Mouse (Mus musculus): ENCODE measurements around the gene Pex6. TPM values are rescaled to one million over a fixed set of nuclear protein-coding genes. Genes with fewer than 3 reads are reported as not detected.
A peak's percentile ranks its signal among the peaks of the same experiment; 100 is the strongest.

Pex6 gene
- polyA plus RNA-seq (2014; fragmentation: Nextera tagmentation; extraction: Ambion mirVana), result 21.4 and 22.7 TPM in 2 replicates

DNA sequence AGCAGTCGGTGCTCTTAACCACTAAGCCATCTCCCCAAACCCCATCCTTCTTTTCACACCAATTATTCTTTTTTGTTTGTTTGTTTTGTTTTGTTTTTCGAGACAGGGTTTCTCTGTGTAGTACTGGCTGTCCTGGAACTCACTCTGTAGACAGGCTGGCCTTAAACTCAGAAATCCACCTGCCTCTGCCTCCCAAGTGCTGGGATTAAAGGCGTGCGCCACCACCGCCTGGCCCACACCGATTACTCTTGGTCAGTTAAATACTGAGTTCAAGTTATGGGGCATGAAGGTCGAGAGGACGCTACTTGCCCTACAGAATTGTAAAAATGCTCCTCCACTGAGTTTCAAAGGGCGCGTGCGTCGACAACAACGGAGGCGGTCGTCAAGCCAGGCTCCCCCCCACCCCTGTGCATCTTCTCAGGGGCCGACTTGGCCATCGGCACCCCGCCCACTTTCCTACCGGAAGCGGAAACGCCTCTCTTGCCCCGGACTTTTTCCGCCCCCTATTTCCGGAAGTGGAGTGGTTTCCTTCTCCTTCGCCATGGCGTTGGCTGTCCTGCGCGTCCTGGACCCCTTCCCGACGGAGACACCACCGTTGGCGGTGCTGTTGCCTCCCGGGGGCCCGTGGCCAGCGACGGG, at the start of gene Pex6:
Gene Pex6 (plus strand): TSS at position 505 of the 639 bp plus-strand sequence.
- peak; percentile 85 for ATAC-seq (replicated peaks; ENCODE audit: low FRiP score)
- Histone ChIP-seq H3K9ac (ENCODE audit: low read length) (peak within 1 kb of the TSS; percentile 83), H3K27me3 (ENCODE audit: control insufficient read depth, insufficient read depth, low read length) (no peaks in the 10 kb centered on the region), H3K4me3 (ENCODE audit: low read depth, low read length) (peak within 1 kb of the TSS; percentile 98), H3K4me1 (replicated peaks; ENCODE audit: control insufficient read depth, insufficient read depth, low read length) (peaks cover 9% of the 10 kb centered on the region), H3K4me2 (ENCODE audit: low read depth, low read length, severe bottlenecking) (peak within 1 kb of the TSS; percentile 100), H3K9me3 (ENCODE audit: control insufficient read depth, low read length) (no peaks in the 10 kb centered on the region), H3K27ac (ENCODE audit: low read depth, low read length) (no peak within 1 kb of the TSS), H3K36me3 (ENCODE audit: control insufficient read depth, insufficient read depth, low read length) (no peaks in the 10 kb centered on the region; the same call in 1 of the 2 replicates)
- peak; percentile 93 for DNase-seq (ENCODE audit: low spot score)
- WGBS, result 11% methylated on average over 36 of the region's 36 CpGs

DNA sequence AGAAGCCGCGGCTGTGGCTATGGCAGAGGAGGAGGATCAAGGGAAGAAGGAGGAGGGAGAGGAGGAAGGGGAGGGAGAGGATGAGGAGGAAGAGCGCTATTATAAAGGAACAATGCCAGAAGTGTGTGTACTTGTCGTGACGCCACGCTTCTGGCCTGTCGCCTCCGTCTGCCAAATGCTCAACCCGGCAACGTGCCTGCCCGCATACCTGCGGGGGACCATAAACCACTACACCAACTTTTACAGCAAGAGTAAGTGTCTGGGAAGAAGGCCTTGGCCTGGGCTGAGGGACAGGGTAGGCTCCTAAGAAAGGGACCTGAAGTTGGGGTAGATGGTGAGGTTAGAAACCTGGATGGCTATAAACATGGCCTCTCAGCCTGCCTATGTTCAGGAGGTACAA, 49.3 kb upstream of the Pex6 start:
- WGBS, result 97% methylated on average over 12 of the region's 12 CpGs
- DNase-seq (ENCODE audit: low spot score) (no peak), ATAC-seq (replicated peaks; ENCODE audit: low FRiP score) (no peak)
- H3K4me2 ChIP-seq (ENCODE audit: low read depth, low read length, severe bottlenecking), result no peak overlapping the region
- H3K27me3 ChIP-seq (ENCODE audit: control insufficient read depth, insufficient read depth, low read length), result no peaks in the 10 kb centered on the region
- H3K27ac ChIP-seq (ENCODE audit: low read depth, low read length), result no peak overlapping the region
- H3K4me1 ChIP-seq (replicated peaks; ENCODE audit: control insufficient read depth, insufficient read depth, low read length), result no peaks in the 10 kb centered on the region
- no peak overlapping the region for H3K9ac ChIP-seq (ENCODE audit: low read length)
- H3K36me3 ChIP-seq (ENCODE audit: control insufficient read depth, insufficient read depth, low read length), result peaks cover 29% of the 10 kb centered on the region
- no peak overlapping the region for H3K4me3 ChIP-seq (ENCODE audit: low read depth, low read length)
- H3K9me3 ChIP-seq (ENCODE audit: control insufficient read depth, low read length), result no peaks in the 10 kb centered on the region

DNA sequence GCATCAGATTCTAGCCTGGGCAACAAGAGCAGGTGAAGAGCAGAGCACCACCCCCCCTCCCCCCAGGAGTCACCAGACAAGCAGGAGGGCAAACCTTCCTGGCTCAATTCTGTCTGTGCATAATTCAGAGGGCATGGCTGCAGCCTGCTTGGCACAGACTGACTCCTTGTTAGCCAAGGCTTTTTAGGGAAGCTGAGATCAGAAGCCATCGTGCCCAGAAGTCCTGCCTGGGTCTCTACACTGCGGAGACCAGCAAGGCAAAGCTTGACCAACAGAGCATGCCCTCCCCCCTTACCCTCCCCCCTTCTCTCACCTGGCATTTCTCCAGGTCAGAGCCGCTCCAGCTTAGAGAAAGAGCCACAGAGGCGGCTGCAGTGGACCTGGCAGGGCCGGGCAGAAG, 48.5 kb upstream of the Pex6 start:
- Histone ChIP-seq H3K27ac (ENCODE audit: low read depth, low read length) (no peak overlapping the region), H3K4me2 (ENCODE audit: low read depth, low read length, severe bottlenecking) (no peak overlapping the region), H3K27me3 (ENCODE audit: control insufficient read depth, insufficient read depth, low read length) (no peaks in the 10 kb centered on the region), H3K9me3 (ENCODE audit: control insufficient read depth, low read length) (no peaks in the 10 kb centered on the region), H3K4me3 (ENCODE audit: low read depth, low read length) (no peak overlapping the region), H3K36me3 (ENCODE audit: control insufficient read depth, insufficient read depth, low read length) (peaks cover 25% of the 10 kb centered on the region), H3K4me1 (replicated peaks; ENCODE audit: control insufficient read depth, insufficient read depth, low read length) (no peaks in the 10 kb centered on the region), H3K9ac (ENCODE audit: low read length) (no peak overlapping the region)
- ATAC-seq (replicated peaks; ENCODE audit: low FRiP score) (no peak), DNase-seq (ENCODE audit: low spot score) (no peak)
- WGBS, result 97% methylated on average over 5 of the region's 5 CpGs

DNA sequence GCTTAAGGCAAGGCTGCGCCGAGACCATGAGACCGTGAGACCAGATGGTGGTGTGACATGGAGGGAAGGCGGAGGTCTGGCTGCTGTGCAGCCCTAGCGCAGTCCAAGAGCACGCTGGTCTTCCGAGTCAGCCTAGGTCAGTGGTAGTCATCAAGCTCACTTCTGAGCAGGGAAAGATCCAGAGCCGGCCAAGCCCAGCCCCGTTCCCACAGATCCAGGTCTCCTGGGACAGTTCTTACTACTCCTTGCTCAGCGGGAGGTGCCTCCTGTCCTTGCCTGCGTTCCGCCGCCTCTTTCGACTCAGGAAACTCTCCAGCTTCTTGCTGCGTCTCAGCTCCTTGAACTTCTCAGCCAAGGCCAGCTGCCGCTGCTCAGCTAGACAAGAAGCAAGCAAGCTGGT, 43.6 kb upstream of the Pex6 start:
- Histone ChIP-seq H3K36me3 (ENCODE audit: control insufficient read depth, insufficient read depth, low read length) (peaks cover 18% of the 10 kb centered on the region), H3K9ac (ENCODE audit: low read length) (no peak overlapping the region), H3K9me3 (ENCODE audit: control insufficient read depth, low read length) (no peaks in the 10 kb centered on the region), H3K4me2 (ENCODE audit: low read depth, low read length, severe bottlenecking) (no peak overlapping the region), H3K4me1 (replicated peaks; ENCODE audit: control insufficient read depth, insufficient read depth, low read length) (no peaks in the 10 kb centered on the region), H3K27ac (ENCODE audit: low read depth, low read length) (no peak overlapping the region), H3K27me3 (ENCODE audit: control insufficient read depth, insufficient read depth, low read length) (no peaks in the 10 kb centered on the region), H3K4me3 (ENCODE audit: low read depth, low read length) (no peak overlapping the region)
- no peak for DNase-seq (ENCODE audit: low spot score)
- 95% methylated on average over 16 of the region's 16 CpGs for WGBS
- ATAC-seq (replicated peaks; ENCODE audit: low FRiP score), result no peak

DNA sequence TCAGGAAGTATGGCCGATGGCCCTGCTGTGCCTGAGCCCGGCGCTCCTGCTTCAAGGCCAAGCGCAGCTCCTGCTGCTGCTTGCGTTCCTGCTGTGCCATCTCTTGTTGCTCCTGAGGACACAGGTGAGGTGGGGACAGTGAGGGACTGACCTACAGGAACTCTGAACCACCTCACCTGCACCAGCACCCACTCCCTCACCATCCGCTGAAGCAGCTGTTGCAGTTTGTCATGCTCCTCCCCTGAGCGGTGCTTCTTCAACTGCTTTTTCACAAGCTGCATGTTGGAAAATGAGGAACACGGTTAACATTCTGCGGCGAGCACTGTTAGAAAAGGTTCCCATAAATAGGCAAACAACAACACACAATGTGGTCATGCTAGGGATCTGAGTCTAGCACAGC, 41.4 kb upstream of the Pex6 start:
- 96% methylated on average over 10 of the region's 10 CpGs for WGBS
- Histone ChIP-seq H3K4me2 (ENCODE audit: low read depth, low read length, severe bottlenecking) (no peak overlapping the region), H3K4me1 (replicated peaks; ENCODE audit: control insufficient read depth, insufficient read depth, low read length) (peaks cover 6% of the 10 kb centered on the region), H3K27ac (ENCODE audit: low read depth, low read length) (no peak overlapping the region), H3K4me3 (ENCODE audit: low read depth, low read length) (no peak overlapping the region), H3K9ac (ENCODE audit: low read length) (no peak overlapping the region), H3K9me3 (ENCODE audit: control insufficient read depth, low read length) (no peaks in the 10 kb centered on the region), H3K36me3 (ENCODE audit: control insufficient read depth, insufficient read depth, low read length) (peaks cover 12% of the 10 kb centered on the region), H3K27me3 (ENCODE audit: control insufficient read depth, insufficient read depth, low read length) (no peaks in the 10 kb centered on the region)
- DNase-seq (ENCODE audit: low spot score) (no peak), ATAC-seq (replicated peaks; ENCODE audit: low FRiP score) (no peak)

DNA sequence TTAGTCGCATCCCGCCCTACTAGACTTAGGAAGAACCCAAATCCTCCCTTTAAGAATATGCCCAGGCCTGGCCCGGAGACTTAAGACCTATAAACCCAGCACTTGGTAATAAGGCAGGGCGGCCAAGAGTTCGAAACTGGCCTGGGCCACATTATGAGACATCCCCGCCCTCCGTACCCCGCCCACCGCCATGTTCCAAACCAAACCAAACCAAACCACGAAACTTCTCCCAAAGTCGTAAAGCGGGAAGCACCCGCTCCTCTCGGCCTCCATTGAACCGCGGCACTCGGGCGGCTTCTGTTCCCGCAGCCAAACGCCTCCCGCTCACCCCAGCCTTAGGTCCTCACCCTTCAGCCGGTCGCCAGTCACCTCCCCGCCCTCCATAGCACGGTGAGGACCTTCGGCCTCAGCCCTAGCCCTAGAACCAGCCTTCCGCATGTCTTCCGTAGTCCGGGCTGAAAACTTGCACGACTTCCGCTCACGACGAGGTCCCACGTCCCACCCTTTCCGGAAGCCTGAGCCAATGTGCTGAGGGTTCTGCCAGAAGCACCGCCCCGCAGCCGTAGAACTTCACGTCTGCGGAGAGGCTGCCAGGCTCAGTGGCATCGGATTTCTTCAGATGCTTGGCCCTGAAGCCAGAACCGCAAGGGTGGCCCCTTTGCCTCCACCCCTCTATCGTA, 37.3 kb upstream of the Pex6 start, which contains the start of gene Rrp36:
Gene Rrp36 (minus strand): TSS at position 503 of the 680 bp plus-strand sequence.
- 1% methylated on average over 43 of the region's 43 CpGs for WGBS
- ATAC-seq (replicated peaks; ENCODE audit: low FRiP score), result peak; percentile 89
- no peaks in the 10 kb centered on the region for H3K9me3 ChIP-seq (ENCODE audit: control insufficient read depth, low read length)

DNA sequence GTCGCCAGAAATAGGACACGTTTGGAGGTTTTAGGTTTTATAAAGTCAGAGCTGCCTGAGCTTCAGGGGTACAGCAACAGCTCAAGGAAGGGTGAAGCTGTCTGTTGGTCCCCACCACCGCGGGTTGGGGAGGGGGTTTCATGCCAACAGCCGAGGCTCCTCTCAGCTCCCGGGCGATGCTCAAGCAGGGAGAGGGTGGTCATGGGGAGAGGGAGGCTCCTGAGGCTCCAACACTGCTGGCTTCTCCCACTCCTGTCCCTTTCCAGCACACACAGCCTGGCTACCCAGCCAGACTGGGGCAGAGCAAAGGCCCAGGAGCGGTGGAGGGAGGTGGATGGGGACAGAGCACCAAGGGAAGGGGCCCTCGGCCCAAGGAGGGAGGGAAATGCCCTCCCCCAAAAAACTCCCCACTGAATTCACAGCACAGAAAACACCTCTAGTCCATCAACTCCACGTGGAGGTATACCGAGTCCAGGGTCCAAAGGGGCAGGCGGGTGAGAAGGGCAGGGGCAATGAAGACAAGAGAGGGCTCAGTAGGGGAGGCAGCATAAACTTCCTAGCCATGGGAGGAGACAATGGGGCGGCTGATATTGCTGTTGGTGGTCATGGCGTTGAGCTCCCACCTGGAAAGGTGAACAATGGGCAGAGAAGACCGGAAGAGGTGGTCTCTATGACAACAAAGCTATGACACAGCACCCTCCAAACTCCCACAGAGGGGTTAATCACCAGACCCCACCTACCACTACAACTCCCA, 36.6 kb upstream of the Pex6 start:
- ATAC-seq (replicated peaks; ENCODE audit: low FRiP score) (peak; percentile 34), DNase-seq (ENCODE audit: low spot score) (no peak)
- peak overlapping the region; percentile 80 for H3K4me3 ChIP-seq (ENCODE audit: low read depth, low read length)
- WGBS, result 21% methylated on average over 15 of the region's 15 CpGs
- no peaks in the 10 kb centered on the region for H3K27me3 ChIP-seq (ENCODE audit: control insufficient read depth, insufficient read depth, low read length)
- H3K36me3 ChIP-seq (ENCODE audit: control insufficient read depth, insufficient read depth, low read length), result peaks cover 6% of the 10 kb centered on the region
- H3K4me2 ChIP-seq (ENCODE audit: low read depth, low read length, severe bottlenecking), result peak overlapping the region; percentile 73
- H3K4me1 ChIP-seq (replicated peaks; ENCODE audit: control insufficient read depth, insufficient read depth, low read length), result peaks cover 8% of the 10 kb centered on the region
- no peaks in the 10 kb centered on the region for H3K9me3 ChIP-seq (ENCODE audit: control insufficient read depth, low read length)
- peak overlapping the region; percentile 78 for H3K9ac ChIP-seq (ENCODE audit: low read length)
- peak overlapping the region; percentile 57 for H3K27ac ChIP-seq (ENCODE audit: low read depth, low read length)

More for the DNA sequence above, 37.3 kb upstream of the Pex6 start, which contains the start of gene Rrp36:
- Histone ChIP-seq H3K4me1 (replicated peaks; ENCODE audit: control insufficient read depth, insufficient read depth, low read length) (peaks cover 6% of the 10 kb centered on the region), H3K27ac (ENCODE audit: low read depth, low read length) (peak within 1 kb of the TSS; percentile 57), H3K36me3 (ENCODE audit: control insufficient read depth, insufficient read depth, low read length) (peaks cover 13% of the 10 kb centered on the region), H3K9ac (ENCODE audit: low read length) (peak within 1 kb of the TSS; percentile 78), H3K4me3 (ENCODE audit: low read depth, low read length) (peak within 1 kb of the TSS; percentile 80), H3K4me2 (ENCODE audit: low read depth, low read length, severe bottlenecking) (peak within 1 kb of the TSS; percentile 73), H3K27me3 (ENCODE audit: control insufficient read depth, insufficient read depth, low read length) (no peaks in the 10 kb centered on the region)
- peak; percentile 93 for DNase-seq (ENCODE audit: low spot score)

DNA sequence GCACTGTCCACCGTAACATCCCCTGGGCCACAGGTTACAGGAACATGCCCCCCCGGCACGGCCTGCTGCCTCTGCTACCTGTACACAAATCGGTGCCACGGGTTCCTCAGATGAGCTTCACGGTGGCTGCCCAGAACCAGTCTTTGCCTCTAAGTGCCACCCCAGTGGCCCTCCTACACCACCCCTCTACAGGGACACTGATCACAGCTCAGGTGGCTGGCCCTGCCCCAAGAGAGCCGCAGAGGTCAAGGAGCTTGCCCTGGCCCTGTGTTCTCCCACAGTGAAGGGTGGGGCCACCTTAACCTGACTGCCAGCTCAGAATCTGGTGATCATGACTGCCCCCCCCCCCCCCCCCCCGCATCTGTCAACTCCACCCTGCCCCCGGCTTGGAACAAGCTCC, 32.8 kb upstream of the Pex6 start, which contains the start of gene Mea1:
Gene Mea1 (plus strand): TSS at position 378 of the 400 bp plus-strand sequence.
- no peak for ATAC-seq (replicated peaks; ENCODE audit: low FRiP score)
- Histone ChIP-seq H3K9ac (ENCODE audit: low read length) (peak within 1 kb of the TSS; percentile 64), H3K4me2 (ENCODE audit: low read depth, low read length, severe bottlenecking) (peak within 1 kb of the TSS; percentile 60), H3K4me1 (replicated peaks; ENCODE audit: control insufficient read depth, insufficient read depth, low read length) (peaks cover 13% of the 10 kb centered on the region), H3K36me3 (ENCODE audit: control insufficient read depth, insufficient read depth, low read length) (peaks cover 3% of the 10 kb centered on the region), H3K4me3 (ENCODE audit: low read depth, low read length) (peak within 1 kb of the TSS; percentile 84), H3K27ac (ENCODE audit: low read depth, low read length) (no peak within 1 kb of the TSS), H3K27me3 (ENCODE audit: control insufficient read depth, insufficient read depth, low read length) (no peaks in the 10 kb centered on the region), H3K9me3 (ENCODE audit: control insufficient read depth, low read length) (no peaks in the 10 kb centered on the region)
- DNase-seq (ENCODE audit: low spot score), result no peak
- WGBS, result 90% methylated on average over 8 of the region's 9 CpGs
